Mouse (Mus musculus) embryonic facial prominence, embryonic 15.5 days (tissue): ENCODE measurements around the gene Ipo11. TPM values are rescaled to one million over a fixed set of nuclear protein-coding genes. Genes with fewer than 3 reads are reported as not detected.

Experiments
- ATAC-seq: fragments of 200-750 bp; cut with Nextera tagmentation; 2 replicates; pipeline ENCODE4 v1.8.0; 2017; ENCODE audit warnings: low read depth, moderate TSS enrichment; ENCODE audit not compliant: insufficient number of reproducible peaks, low FRiP score, low TSS enrichment
- H3K27ac ChIP-seq: fragments of 300-500 bp; sonication (generic); replicated peaks from 2 replicates; pipeline ENCODE4 v1.5.1; 2015; ENCODE audit warnings: mild to moderate bottlenecking, inconsistent platforms
- H3K27me3 ChIP-seq: fragments of 300-500 bp; sonication (generic); 2 replicates; pipeline ENCODE4 v1.6.1; 2015; ENCODE audit warnings: inconsistent platforms
- H3K36me3 ChIP-seq: fragments of 300-500 bp; sonication (generic); 2 replicates; pipeline ENCODE4 v1.6.1; 2015; ENCODE audit warnings: mild to moderate bottlenecking, inconsistent platforms
- H3K4me1 ChIP-seq: fragments of 300-500 bp; sonication (generic); 2 replicates; pipeline ENCODE4 v1.6.1; 2015; ENCODE audit warnings: inconsistent platforms
- H3K4me2 ChIP-seq: fragments of 300-500 bp; sonication (generic); replicated peaks from 2 replicates; pipeline ENCODE4 v1.6.1; 2015; ENCODE audit warnings: mild to moderate bottlenecking, inconsistent platforms
- H3K4me3 ChIP-seq: fragments of 300-500 bp; sonication (generic); replicated peaks from 2 replicates; pipeline ENCODE4 v1.5.1; 2015; ENCODE audit warnings: mild to moderate bottlenecking, inconsistent platforms
- H3K9ac ChIP-seq: fragments of 300-500 bp; sonication (generic); 2 replicates; pipeline ENCODE4 v1.6.1; 2015; ENCODE audit warnings: inconsistent platforms
- H3K9me3 ChIP-seq: fragments of 300-500 bp; sonication (generic); replicated peaks from 2 replicates; pipeline ENCODE4 v1.6.1; 2016; ENCODE audit warnings: inconsistent platforms
- WGBS: fragments of 180-500 bp; shearing (Covaris S2); methylation state at CpG from one replicate; pipeline ENCODE4 v1.1.7; 2015; 5-methylcytosine and 5-hydroxymethylcytosine counted together
- polyA plus RNA-seq: library from polyadenylated mRNA; unstranded; fragments of >200 nt; fragmentation: Nextera tagmentation; extraction: Ambion mirVana; gene quantifications from 2 replicates; pipeline ENCODE4 v1.2.1, GENCODE M21; 2015

Gene Ipo11
- polyA plus RNA-seq, 1 experiment from 2014 or later = 42.6 TPM

GRCm38 (mm10) chr13:106817066-106817465 is 119.7 kb downstream of the Ipo11 start:
- Histone ChIP-seq H3K27me3 (no peaks in the 10 kb centered on the region), H3K27ac (no peak overlapping the region), H3K4me1 (no peaks in the 10 kb centered on the region), H3K9ac (no peak overlapping the region), H3K4me3 (no peak overlapping the region), H3K9me3 (no peaks in the 10 kb centered on the region), H3K4me2 (no peak overlapping the region), H3K36me3 (no peaks in the 10 kb centered on the region)
- ATAC-seq = no peak
- 90% methylated on average over 5 of the region's 5 CpGs for WGBS

DNA sequence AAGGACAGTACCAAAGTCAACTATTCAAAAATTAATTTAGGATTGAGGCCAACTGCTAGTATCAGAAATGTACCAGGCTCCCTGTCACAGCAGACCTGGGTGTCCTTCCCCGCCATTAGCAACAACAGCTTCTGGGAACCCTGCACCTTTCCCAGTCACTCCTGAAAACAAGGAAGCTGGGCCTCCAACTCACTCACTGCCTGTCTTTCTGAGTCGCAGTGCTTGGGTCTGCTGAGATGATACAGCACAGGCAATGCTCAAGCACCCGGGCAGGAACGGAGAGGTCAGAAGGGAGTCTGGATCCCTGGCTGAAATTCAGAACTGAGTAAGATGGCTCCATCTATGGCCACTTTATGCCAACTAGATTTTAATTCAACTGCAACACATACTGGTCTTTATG is 123.2 kb downstream of the Ipo11 start:
- no peaks in the 10 kb centered on the region for H3K4me1 ChIP-seq
- H3K36me3 ChIP-seq = peaks cover 12% of the 10 kb centered on the region; the same call in 1 of the 2 replicates
- H3K27ac ChIP-seq = no peak overlapping the region
- no peaks in the 10 kb centered on the region for H3K27me3 ChIP-seq
- H3K9ac ChIP-seq = no peak overlapping the region
- H3K4me2 ChIP-seq = no peak overlapping the region
- ATAC-seq = no peak
- WGBS = 90% methylated on average over 4 of the region's 4 CpGs
- no peaks in the 10 kb centered on the region for H3K9me3 ChIP-seq
- H3K4me3 ChIP-seq = no peak overlapping the region

DNA sequence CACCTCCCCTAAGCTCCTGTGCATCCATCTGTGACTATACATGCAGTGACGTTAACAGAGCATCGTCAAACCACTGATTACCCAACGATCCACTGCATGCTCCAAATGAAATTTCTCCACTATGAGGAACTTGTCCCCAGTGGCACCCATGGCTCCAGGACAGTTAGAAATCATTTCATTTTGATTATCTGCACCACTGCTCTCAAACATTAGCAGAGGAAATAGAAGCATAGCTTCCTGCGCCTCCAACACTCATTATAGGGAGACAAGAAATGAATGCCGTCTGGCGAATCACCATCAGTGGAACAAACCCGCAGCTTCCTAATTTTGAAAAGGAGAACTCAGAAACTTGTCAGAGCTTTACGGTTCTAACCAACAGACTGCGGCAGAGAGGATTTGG is 123.7 kb downstream of the Ipo11 start:
- 84% methylated on average over 9 of the region's 9 CpGs for WGBS

GRCm38 (mm10) chr13:106810156-106810555 is 126.6 kb downstream of the Ipo11 start:
- no peak for ATAC-seq
- WGBS = 95% methylated on average over 7 of the region's 7 CpGs
- H3K4me1 ChIP-seq = no peaks in the 10 kb centered on the region
- peaks cover 12% of the 10 kb centered on the region; the same call in 1 of the 2 replicates for H3K36me3 ChIP-seq
- H3K4me3 ChIP-seq = no peak overlapping the region
- no peak overlapping the region for H3K4me2 ChIP-seq
- H3K27ac ChIP-seq = no peak overlapping the region
- no peak overlapping the region for H3K9ac ChIP-seq
- H3K27me3 ChIP-seq = no peaks in the 10 kb centered on the region
- H3K9me3 ChIP-seq = no peaks in the 10 kb centered on the region

More for the DNA sequence above, 123.7 kb downstream of the Ipo11 start:
- no peak for ATAC-seq
- Histone ChIP-seq H3K4me3 (no peak overlapping the region), H3K4me2 (no peak overlapping the region), H3K9ac (no peak overlapping the region), H3K27me3 (no peaks in the 10 kb centered on the region), H3K4me1 (no peaks in the 10 kb centered on the region), H3K36me3 (peaks cover 12% of the 10 kb centered on the region; the same call in 1 of the 2 replicates), H3K9me3 (no peaks in the 10 kb centered on the region), H3K27ac (no peak overlapping the region)

DNA sequence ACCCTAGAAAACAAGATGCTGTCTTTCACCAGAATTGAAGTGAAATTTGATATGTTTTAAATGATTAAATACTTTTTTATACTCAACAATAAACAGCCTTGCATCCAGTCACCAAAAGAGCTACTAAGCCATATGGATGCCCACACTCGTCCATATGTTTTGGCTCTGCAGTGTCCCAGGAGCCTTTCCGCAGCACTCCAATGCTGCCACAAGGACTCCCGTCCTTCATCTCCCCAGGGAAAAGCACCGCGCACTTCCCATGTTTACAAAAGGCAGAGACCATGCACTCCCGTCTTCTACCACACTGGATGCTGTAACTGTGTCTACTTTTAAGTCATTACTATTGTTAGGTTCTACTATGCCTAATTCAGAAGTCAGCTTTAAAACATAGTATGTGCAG is 127.9 kb downstream of the Ipo11 start:
- H3K4me3 ChIP-seq = no peak overlapping the region
- no peaks in the 10 kb centered on the region for H3K4me1 ChIP-seq
- ATAC-seq = no peak
- peaks cover 12% of the 10 kb centered on the region; the same call in 1 of the 2 replicates for H3K36me3 ChIP-seq
- no peak overlapping the region for H3K4me2 ChIP-seq
- 70% methylated on average over 6 of the region's 6 CpGs for WGBS
- no peak overlapping the region for H3K9ac ChIP-seq
- no peaks in the 10 kb centered on the region for H3K9me3 ChIP-seq
- H3K27ac ChIP-seq = no peak overlapping the region
- no peaks in the 10 kb centered on the region for H3K27me3 ChIP-seq

DNA sequence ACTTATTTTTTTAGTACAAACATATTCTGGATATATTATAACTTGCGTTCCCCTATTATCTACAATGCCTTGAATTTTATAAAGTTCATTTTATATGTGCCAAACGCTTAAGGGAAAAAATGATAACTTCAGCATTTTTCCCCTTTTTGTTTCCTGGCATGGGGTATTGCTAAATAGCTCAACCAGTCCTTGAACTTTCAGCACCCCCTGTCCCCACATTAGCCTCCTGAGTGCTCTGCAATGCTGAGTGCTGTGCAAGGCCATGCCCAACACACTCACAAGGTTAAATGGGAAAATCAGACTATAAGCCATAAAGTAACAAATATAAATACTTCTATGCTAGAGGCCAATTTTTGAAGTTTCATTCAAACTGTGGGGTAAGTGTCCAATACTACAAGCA is 128.4 kb downstream of the Ipo11 start:
- no peak for ATAC-seq
- Histone ChIP-seq H3K9me3 (no peaks in the 10 kb centered on the region), H3K4me3 (no peak overlapping the region), H3K4me2 (no peak overlapping the region), H3K27me3 (no peaks in the 10 kb centered on the region), H3K36me3 (peaks cover 17% of the 10 kb centered on the region; the same call in 1 of the 2 replicates), H3K27ac (no peak overlapping the region), H3K4me1 (no peaks in the 10 kb centered on the region), H3K9ac (no peak overlapping the region)
- WGBS = 95% methylated on average over 2 of the region's 2 CpGs

GRCm38 (mm10) chr13:106807303-106807702 is 129.5 kb downstream of the Ipo11 start:
- no peak overlapping the region for H3K4me2 ChIP-seq
- no peak for ATAC-seq
- no peak overlapping the region for H3K4me3 ChIP-seq
- H3K9me3 ChIP-seq = no peaks in the 10 kb centered on the region
- H3K27me3 ChIP-seq = no peaks in the 10 kb centered on the region
- no peaks in the 10 kb centered on the region for H3K4me1 ChIP-seq
- H3K27ac ChIP-seq = no peak overlapping the region
- H3K9ac ChIP-seq = no peak overlapping the region
- WGBS = 73% methylated on average over 5 of the region's 5 CpGs
- peaks cover 17% of the 10 kb centered on the region; the same call in 1 of the 2 replicates for H3K36me3 ChIP-seq

GRCm38 (mm10) chr13:106805146-106805545 is 131.6 kb downstream of the Ipo11 start:
- no peaks in the 10 kb centered on the region for H3K4me1 ChIP-seq
- no peaks in the 10 kb centered on the region for H3K9me3 ChIP-seq
- no peak for ATAC-seq
- H3K27ac ChIP-seq = no peak overlapping the region
- H3K36me3 ChIP-seq = peaks cover 7% of the 10 kb centered on the region; the same call in 1 of the 2 replicates
- no peak overlapping the region for H3K9ac ChIP-seq
- WGBS = 90% methylated on average over 5 of the region's 5 CpGs
- no peak overlapping the region for H3K4me2 ChIP-seq
- H3K27me3 ChIP-seq = no peaks in the 10 kb centered on the region
- no peak overlapping the region for H3K4me3 ChIP-seq

- ATAC-seq = no peak
- Histone ChIP-seq H3K27me3 (no peaks in the 10 kb centered on the region), H3K4me1 (0 out of 2 replicates have a peak, but pooled peaks cover 4% of the 10 kb centered on the region), H3K4me3 (no peak overlapping the region), H3K9me3 (no peaks in the 10 kb centered on the region), H3K27ac (no peak overlapping the region), H3K9ac (no peak overlapping the region), H3K4me2 (no peak overlapping the region), H3K36me3 (peaks cover 22% of the 10 kb centered on the region; the same call in 1 of the 2 replicates)
- 19% methylated on average over 3 of the region's 3 CpGs for WGBS
Measured at GRCm38 (mm10) chr13:106798026-106798425, 138.7 kb downstream of the Ipo11 start.

GRCm38 (mm10) chr13:106788817-106789216 is 147.9 kb downstream of the Ipo11 start:
- Histone ChIP-seq H3K4me3 (no peak overlapping the region), H3K27me3 (no peaks in the 10 kb centered on the region), H3K9me3 (no peaks in the 10 kb centered on the region), H3K36me3 (peaks cover 5% of the 10 kb centered on the region; the same call in 1 of the 2 replicates), H3K4me2 (no peak overlapping the region), H3K4me1 (no peaks in the 10 kb centered on the region), H3K9ac (no peak overlapping the region), H3K27ac (no peak overlapping the region)
- 72% methylated on average over 7 of the region's 7 CpGs for WGBS
- ATAC-seq = no peak

- Histone ChIP-seq H3K9me3 (no peaks in the 10 kb centered on the region), H3K4me3 (no peak overlapping the region), H3K4me2 (no peak overlapping the region), H3K36me3 (no peaks in the 10 kb centered on the region), H3K27ac (no peak overlapping the region), H3K9ac (no peak overlapping the region), H3K27me3 (no peaks in the 10 kb centered on the region), H3K4me1 (no peaks in the 10 kb centered on the region)
- WGBS = 85% methylated on average over 10 of the region's 10 CpGs
- no peak for ATAC-seq
Measured at GRCm38 (mm10) chr13:106768807-106769206, 168.0 kb downstream of the Ipo11 start.

DNA sequence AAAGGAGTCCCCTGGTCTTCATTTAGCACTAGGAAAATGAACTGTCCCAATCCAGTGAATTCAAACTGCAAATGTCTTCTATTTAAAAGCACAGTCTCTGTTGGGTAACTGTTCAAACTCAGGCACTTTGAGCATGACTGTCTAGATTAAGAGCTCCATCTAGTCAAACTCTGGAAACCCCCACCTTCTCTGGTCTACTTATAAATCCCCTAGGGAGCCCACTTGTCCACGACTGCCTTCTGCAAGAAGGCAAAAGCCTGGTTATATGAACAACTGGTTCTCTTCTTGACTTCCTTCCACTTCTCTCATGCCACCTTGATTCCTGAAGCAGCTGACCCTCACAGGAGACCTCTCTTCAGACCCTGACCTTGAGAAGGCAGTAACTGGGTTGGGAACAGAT is 174.1 kb downstream of the Ipo11 start:
- 48% methylated on average over 1 of the region's 1 CpGs for WGBS

More for the DNA sequence above, 174.1 kb downstream of the Ipo11 start:
- Histone ChIP-seq H3K27me3 (no peaks in the 10 kb centered on the region), H3K9ac (no peak overlapping the region), H3K4me1 (no peaks in the 10 kb centered on the region), H3K36me3 (no peaks in the 10 kb centered on the region), H3K9me3 (no peaks in the 10 kb centered on the region), H3K4me2 (no peak overlapping the region), H3K4me3 (no peak overlapping the region), H3K27ac (no peak overlapping the region)
- ATAC-seq = no peak
